Mouse (Mus musculus): ENCODE data around the gene Ky. TPM values are rescaled to one million over a fixed set of nuclear protein-coding genes. Genes with fewer than 3 reads are reported as not detected.

Ky gene
- polyA plus RNA-seq, 1 experiment from 2014 or later, result 2.1 TPM

DNA sequence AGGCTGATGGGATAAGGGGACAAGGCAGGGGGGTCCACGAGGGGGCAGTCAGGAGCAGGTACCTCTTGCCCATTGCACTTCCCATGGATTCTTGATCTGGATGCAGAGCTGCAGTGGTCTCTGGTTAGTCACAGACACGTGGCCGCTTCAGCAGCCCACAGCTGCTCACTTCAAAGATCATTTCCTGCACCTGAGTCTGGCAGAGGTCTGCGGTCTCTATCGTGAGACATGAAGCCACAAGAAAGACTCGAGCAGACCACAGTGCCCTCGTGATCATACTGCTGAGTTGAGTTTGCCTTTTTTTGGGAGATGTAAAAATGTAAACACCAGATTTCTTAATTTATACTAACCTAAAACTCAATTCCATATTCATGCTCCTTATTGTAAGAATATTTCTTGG is 34.1 kb downstream of the Ky start:
- H3K27me3 ChIP-seq (replicated peaks), result peaks cover 48% of the 10 kb centered on the region
- no peak overlapping the region for H3K4me2 ChIP-seq
- no peak overlapping the region for H3K4me3 ChIP-seq
- H3K9ac ChIP-seq, result no peak overlapping the region
- H3K27ac ChIP-seq (ENCODE audit: poor library complexity, severe bottlenecking), result no peak overlapping the region
- H3K4me1 ChIP-seq (replicated peaks), result peaks cover 13% of the 10 kb centered on the region
- WGBS, result 50% methylated on average over 7 of the region's 7 CpGs
- H3K36me3 ChIP-seq, result no peaks in the 10 kb centered on the region
- no peak for ATAC-seq (ENCODE audit: insufficient number of reproducible peaks, low FRiP score)
- H3K9me3 ChIP-seq (replicated peaks), result no peaks in the 10 kb centered on the region

DNA sequence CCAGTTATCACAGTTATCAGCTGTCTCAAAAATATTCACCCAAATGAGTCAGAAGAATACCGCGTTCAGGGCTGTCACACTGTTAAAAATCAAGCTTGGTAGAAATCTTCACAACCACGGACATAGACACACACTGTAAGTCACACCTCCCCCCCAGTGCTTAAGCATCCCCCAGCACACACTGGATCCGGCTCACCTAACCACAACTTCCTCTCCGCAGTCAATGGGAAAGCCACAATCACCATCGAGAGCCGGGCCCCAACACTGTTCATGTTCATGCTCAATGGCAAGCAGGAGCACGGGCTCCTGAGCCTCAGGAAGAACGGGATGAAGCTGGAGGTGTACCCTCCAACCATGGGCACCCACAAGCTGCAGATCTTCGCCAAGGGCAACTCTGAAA is 36.1 kb downstream of the Ky start:
- ATAC-seq (ENCODE audit: insufficient number of reproducible peaks, low FRiP score), result no peak
- no peaks in the 10 kb centered on the region for H3K9me3 ChIP-seq (replicated peaks)
- no peak overlapping the region for H3K27ac ChIP-seq (ENCODE audit: poor library complexity, severe bottlenecking)
- H3K9ac ChIP-seq, result no peak overlapping the region
- H3K27me3 ChIP-seq (replicated peaks), result peaks cover 61% of the 10 kb centered on the region
- H3K4me2 ChIP-seq, result no peak overlapping the region
- H3K4me3 ChIP-seq, result no peak overlapping the region
- H3K4me1 ChIP-seq (replicated peaks), result peaks cover 17% of the 10 kb centered on the region
- H3K36me3 ChIP-seq, result no peaks in the 10 kb centered on the region
- WGBS, result 76% methylated on average over 10 of the region's 10 CpGs

- H3K4me2 ChIP-seq, result no peak overlapping the region
- peaks cover 17% of the 10 kb centered on the region for H3K4me1 ChIP-seq (replicated peaks)
- no peaks in the 10 kb centered on the region for H3K36me3 ChIP-seq
- no peak for ATAC-seq (ENCODE audit: insufficient number of reproducible peaks, low FRiP score)
- H3K9me3 ChIP-seq (replicated peaks), result no peaks in the 10 kb centered on the region
- H3K27ac ChIP-seq (ENCODE audit: poor library complexity, severe bottlenecking), result no peak overlapping the region
- 67% methylated on average over 8 of the region's 8 CpGs for WGBS
- H3K9ac ChIP-seq, result no peak overlapping the region
- peaks cover 69% of the 10 kb centered on the region for H3K27me3 ChIP-seq (replicated peaks)
- no peak overlapping the region for H3K4me3 ChIP-seq
Measured at GRCm38 (mm10) chr9:102542540-102542939, 37.0 kb downstream of the Ky start.

GRCm38 (mm10) chr9:102543761-102544115 is 38.2 kb downstream of the Ky start:
- H3K27ac ChIP-seq (ENCODE audit: poor library complexity, severe bottlenecking), result no peak overlapping the region
- no peak overlapping the region for H3K9ac ChIP-seq
- no peaks in the 10 kb centered on the region for H3K36me3 ChIP-seq
- no peak overlapping the region for H3K4me3 ChIP-seq
- no peaks in the 10 kb centered on the region for H3K9me3 ChIP-seq (replicated peaks)
- H3K4me2 ChIP-seq, result peak overlapping the region; percentile 73; the same call in 1 of the 2 replicates
- peaks cover 74% of the 10 kb centered on the region for H3K27me3 ChIP-seq (replicated peaks)
- 72% methylated on average over 2 of the region's 2 CpGs for whole genome bisulfite sequencing
- peaks cover 17% of the 10 kb centered on the region for H3K4me1 ChIP-seq (replicated peaks)
- no peak for ATAC-seq (ENCODE audit: insufficient number of reproducible peaks, low FRiP score)

DNA sequence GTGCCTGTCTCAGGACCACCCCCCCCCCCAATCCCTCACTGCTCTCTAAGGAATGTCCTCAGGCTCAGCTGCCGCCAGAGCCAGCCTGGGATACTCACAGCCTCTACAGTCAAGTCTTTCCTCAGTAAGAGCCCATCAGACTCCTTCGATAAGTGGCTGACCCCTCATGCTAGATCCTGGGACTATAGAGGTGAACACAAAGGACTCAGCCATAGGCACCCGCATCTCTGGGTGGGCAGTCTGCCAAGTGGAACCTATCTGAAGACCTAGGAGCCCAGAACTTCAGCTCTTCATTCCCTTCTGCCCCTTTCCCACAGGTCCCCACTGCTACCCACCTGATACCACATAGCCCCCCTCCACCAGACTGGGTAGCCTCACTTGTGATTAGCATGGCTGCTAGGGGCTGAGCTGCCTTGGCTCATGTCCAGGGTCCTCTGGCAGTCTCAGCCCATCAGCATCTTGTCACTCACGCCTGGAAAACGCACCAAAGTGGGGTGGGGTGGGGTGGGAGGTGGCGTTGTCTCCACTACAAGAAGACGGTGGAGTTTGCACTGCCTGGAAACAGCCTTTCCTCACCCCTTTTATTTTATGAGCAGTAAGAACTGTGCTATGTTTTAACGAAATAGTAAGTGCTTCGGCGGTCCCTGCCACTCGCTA is 38.7 kb downstream of the Ky start:
- Histone ChIP-seq H3K9me3 (replicated peaks) (no peaks in the 10 kb centered on the region), H3K4me2 (peak overlapping the region; percentile 73), H3K27me3 (replicated peaks) (peaks cover 71% of the 10 kb centered on the region), H3K36me3 (no peaks in the 10 kb centered on the region), H3K27ac (ENCODE audit: poor library complexity, severe bottlenecking) (no peak overlapping the region), H3K4me3 (peak overlapping the region; percentile 33), H3K4me1 (replicated peaks) (peaks cover 17% of the 10 kb centered on the region), H3K9ac (0 out of 2 replicates have a peak overlapping the region, but pooled peaks have one; percentile 46)
- ATAC-seq (ENCODE audit: insufficient number of reproducible peaks, low FRiP score), result peak; percentile 71
- 15% methylated on average over 11 of the region's 11 CpGs for WGBS

DNA sequence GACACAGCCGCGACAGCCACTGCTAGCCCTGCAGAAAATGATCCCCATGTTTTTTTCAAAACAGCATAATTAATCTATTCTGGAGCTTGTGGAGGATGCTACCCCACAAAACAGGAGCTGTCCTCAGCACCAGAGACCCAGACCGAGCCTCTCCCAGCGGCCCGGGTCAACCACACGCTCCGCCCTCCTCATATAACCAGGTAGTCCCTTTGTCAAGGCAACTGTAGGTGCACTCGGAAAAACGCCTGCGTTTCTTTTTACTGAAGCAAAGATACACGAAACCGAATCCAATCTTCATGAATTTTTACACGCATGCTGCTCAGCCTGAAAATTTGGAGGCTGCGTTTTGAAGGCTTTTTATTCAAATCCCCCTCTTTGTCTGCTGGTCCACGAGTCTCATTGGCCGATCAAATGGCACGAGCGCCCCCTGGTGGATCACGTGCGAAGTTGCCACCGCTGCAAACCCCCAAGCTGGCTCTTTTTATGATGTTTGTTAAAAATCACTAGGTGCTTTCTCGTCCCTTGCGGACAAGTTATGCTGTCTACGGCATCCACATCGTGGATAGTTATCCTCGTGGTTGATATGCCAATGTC is 39.3 kb downstream of the Ky start:
- H3K9me3 ChIP-seq (replicated peaks), result no peaks in the 10 kb centered on the region
- ATAC-seq (ENCODE audit: insufficient number of reproducible peaks, low FRiP score), result peak; percentile 58; the same call in 1 of the 2 replicates
- no peaks in the 10 kb centered on the region for H3K36me3 ChIP-seq
- H3K27ac ChIP-seq (ENCODE audit: poor library complexity, severe bottlenecking), result no peak overlapping the region
- H3K9ac ChIP-seq, result peak overlapping the region; percentile 46; the same call in 1 of the 2 replicates
- peak overlapping the region; percentile 33 for H3K4me3 ChIP-seq
- 2% methylated on average over 26 of the region's 26 CpGs for WGBS
- H3K4me2 ChIP-seq, result peak overlapping the region; percentile 73
- H3K4me1 ChIP-seq (replicated peaks), result peaks cover 17% of the 10 kb centered on the region
- H3K27me3 ChIP-seq (replicated peaks), result peaks cover 66% of the 10 kb centered on the region

DNA sequence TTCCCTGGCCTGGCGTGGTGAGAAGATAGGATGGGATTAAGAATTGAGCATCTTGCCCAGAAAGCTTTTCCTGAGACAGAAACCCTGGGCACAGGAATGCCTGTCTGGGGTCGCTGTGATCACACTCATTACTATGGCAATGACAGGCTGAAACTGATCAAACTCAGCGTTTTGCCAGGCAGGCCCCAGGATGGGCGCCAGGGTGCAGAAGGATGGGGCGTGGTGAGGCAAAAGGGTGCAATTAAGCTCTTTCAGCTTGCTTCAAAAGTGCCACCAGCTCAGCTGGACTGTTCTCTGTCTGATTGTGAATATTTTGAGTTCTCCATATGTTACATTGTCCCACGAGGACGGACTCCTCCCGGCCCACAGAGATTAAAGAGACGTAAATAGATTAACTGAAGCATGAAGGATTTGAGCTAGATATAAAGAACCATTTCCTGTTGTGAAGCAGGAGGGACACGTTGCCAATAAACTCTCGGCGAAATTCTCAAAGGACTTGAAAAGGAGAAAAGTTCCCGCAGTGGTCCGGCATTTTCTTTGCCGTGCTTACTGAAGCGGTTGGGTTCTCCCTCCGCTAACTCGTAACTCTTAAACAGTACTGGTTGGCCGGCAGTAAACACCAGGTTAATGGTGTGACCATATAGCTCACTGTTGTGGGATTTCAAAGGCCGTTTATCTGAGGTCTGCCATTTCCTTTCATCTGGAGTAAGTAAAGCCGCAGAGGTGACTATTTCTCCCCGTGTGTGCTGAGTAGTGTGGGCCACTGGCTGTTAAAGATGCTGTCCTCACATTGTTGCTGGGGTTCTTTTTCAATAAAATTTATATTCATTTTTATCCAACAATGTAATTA is 40.1 kb downstream of the Ky start:
- WGBS, result 44% methylated on average over 22 of the region's 22 CpGs
- H3K9ac ChIP-seq, result no peak overlapping the region
- peaks cover 60% of the 10 kb centered on the region for H3K27me3 ChIP-seq (replicated peaks)
- no peak overlapping the region for H3K4me3 ChIP-seq
- H3K27ac ChIP-seq (ENCODE audit: poor library complexity, severe bottlenecking), result no peak overlapping the region
- no peaks in the 10 kb centered on the region for H3K36me3 ChIP-seq
- peaks cover 17% of the 10 kb centered on the region for H3K4me1 ChIP-seq (replicated peaks)
- peak overlapping the region; percentile 73 for H3K4me2 ChIP-seq
- no peaks in the 10 kb centered on the region for H3K9me3 ChIP-seq (replicated peaks)
- no peak for ATAC-seq (ENCODE audit: insufficient number of reproducible peaks, low FRiP score)

GRCm38 (mm10) chr9:102546256-102547027 is 40.9 kb downstream of the Ky start:
- 74% methylated on average over 20 of the region's 20 CpGs for WGBS
- peaks cover 59% of the 10 kb centered on the region for H3K27me3 ChIP-seq (replicated peaks)
- H3K4me2 ChIP-seq, result no peak overlapping the region

DNA sequence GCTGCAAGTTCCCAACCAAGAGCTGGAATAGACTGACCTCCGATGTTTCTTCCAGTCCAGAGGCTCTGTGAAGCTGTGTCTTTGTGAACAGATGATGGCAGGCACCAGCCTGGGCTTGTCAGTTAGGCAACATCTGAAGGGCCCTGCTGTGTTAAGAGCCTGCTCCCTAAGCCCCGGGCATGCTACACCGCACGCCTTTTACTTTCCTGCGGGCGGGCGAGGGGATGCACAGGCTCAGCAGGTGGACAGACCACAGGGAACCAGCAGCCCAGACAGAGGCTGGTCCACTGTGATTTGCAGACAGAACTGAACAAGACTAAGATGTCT is 41.4 kb downstream of the Ky start:
- Histone ChIP-seq H3K4me2 (no peak overlapping the region), H3K27me3 (replicated peaks) (peaks cover 56% of the 10 kb centered on the region), H3K27ac (ENCODE audit: poor library complexity, severe bottlenecking) (no peak overlapping the region), H3K4me3 (no peak overlapping the region), H3K9me3 (replicated peaks) (no peaks in the 10 kb centered on the region), H3K36me3 (no peaks in the 10 kb centered on the region), H3K9ac (no peak overlapping the region), H3K4me1 (replicated peaks) (peaks cover 21% of the 10 kb centered on the region)
- 72% methylated on average over 7 of the region's 7 CpGs for WGBS
- ATAC-seq (ENCODE audit: insufficient number of reproducible peaks, low FRiP score), result no peak

More at GRCm38 (mm10) chr9:102546256-102547027, 40.9 kb downstream of the Ky start:
- H3K9ac ChIP-seq, result no peak overlapping the region
- no peaks in the 10 kb centered on the region for H3K36me3 ChIP-seq
- H3K9me3 ChIP-seq (replicated peaks), result no peaks in the 10 kb centered on the region
- H3K4me3 ChIP-seq, result no peak overlapping the region
- no peak overlapping the region for H3K27ac ChIP-seq (ENCODE audit: poor library complexity, severe bottlenecking)
- peaks cover 17% of the 10 kb centered on the region for H3K4me1 ChIP-seq (replicated peaks)
- no peak for ATAC-seq (ENCODE audit: insufficient number of reproducible peaks, low FRiP score)

DNA sequence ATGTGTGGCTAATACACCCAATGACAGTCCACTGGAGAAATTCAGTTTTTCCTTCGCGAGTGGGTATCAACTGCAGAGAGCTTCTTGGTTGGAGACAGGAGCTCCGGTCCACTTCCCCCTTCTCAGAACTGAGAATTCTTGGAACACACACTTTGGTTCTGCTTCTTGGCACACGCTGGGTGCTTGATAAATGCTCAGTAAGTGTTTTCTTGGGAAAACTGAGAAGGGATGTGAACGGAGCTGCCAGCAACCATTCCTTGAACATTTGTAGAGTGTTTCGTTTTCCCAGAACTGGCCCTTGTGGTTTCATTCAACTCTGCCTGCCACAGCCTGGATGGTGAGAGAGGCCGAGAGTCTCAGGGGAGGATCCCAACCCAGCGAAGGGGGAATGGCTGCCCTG is 43.7 kb downstream of the Ky start:
- no peak overlapping the region for H3K9ac ChIP-seq

GRCm38 (mm10) chr9:102551771-102552170 is 46.2 kb downstream of the Ky start:
- ATAC-seq (ENCODE audit: insufficient number of reproducible peaks, low FRiP score), result no peak
- H3K4me2 ChIP-seq, result no peak overlapping the region
- no peak overlapping the region for H3K9ac ChIP-seq
- H3K4me1 ChIP-seq (replicated peaks), result peaks cover 4% of the 10 kb centered on the region; the same call in 1 of the 2 replicates
- peaks cover 18% of the 10 kb centered on the region for H3K27me3 ChIP-seq (replicated peaks)
- no peaks in the 10 kb centered on the region for H3K36me3 ChIP-seq
- no peak overlapping the region for H3K27ac ChIP-seq (ENCODE audit: poor library complexity, severe bottlenecking)
- 38% methylated on average over 10 of the region's 10 CpGs for WGBS
- H3K4me3 ChIP-seq, result no peak overlapping the region
- H3K9me3 ChIP-seq (replicated peaks), result no peaks in the 10 kb centered on the region

More for the DNA sequence above, 43.7 kb downstream of the Ky start:
- WGBS, result 76% methylated on average over 8 of the region's 8 CpGs
- ATAC-seq (ENCODE audit: insufficient number of reproducible peaks, low FRiP score), result no peak
- Histone ChIP-seq H3K9me3 (replicated peaks) (no peaks in the 10 kb centered on the region), H3K4me1 (replicated peaks) (peaks cover 11% of the 10 kb centered on the region), H3K4me2 (no peak overlapping the region), H3K27me3 (replicated peaks) (peaks cover 34% of the 10 kb centered on the region), H3K27ac (ENCODE audit: poor library complexity, severe bottlenecking) (no peak overlapping the region), H3K36me3 (no peaks in the 10 kb centered on the region), H3K4me3 (no peak overlapping the region)

Measured in heart, embryonic 12.5 days (tissue).